Mouse (Mus musculus): ENCODE measurements around the gene Epb41l5.
A peak's percentile ranks its signal among the peaks of the same experiment; 100 is the strongest.

Epb41l5 gene

GRCm38 (mm10) chr1:119598855-119599254 lies 49.9 kb downstream of the Epb41l5 start:
- no peak for DNase-seq (ENCODE audit: extremely low spot score, low read depth, low spot score)

DNA sequence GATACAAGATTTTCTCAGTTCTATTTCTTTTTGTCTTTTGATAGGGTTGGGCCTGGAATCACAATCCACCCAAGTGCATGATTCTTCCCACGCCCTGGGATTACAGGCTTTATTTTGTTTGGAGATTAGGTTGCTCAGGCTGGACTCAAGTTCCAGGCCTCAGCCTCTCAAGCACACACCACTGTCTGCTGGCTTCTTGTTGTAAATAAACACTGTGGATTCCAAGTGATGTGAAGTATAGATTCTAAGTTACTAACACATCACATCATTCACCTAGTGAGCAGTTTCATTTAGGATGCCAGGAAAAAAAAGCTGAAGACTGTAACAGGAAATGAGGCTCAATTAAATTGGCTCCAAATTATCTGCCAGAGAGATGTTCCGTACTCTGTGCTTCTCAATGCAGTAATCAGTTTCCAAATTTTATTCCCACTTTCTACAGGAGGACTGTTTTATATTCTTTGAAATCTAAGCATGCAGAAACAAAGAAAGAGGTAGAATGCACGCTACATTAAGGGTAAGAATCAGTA lies 51.8 kb downstream of the Epb41l5 start:
- DNase-seq (ENCODE audit: extremely low spot score, low read depth, low spot score), result no peak

GRCm38 (mm10) chr1:119590041-119590440 lies 58.8 kb downstream of the Epb41l5 start:
- DNase-seq (ENCODE audit: extremely low spot score, low read depth, low spot score), result no peak

GRCm38 (mm10) chr1:119584974-119585373 lies 63.8 kb downstream of the Epb41l5 start:
- DNase-seq (ENCODE audit: extremely low spot score, low read depth, low spot score), result no peak

DNA sequence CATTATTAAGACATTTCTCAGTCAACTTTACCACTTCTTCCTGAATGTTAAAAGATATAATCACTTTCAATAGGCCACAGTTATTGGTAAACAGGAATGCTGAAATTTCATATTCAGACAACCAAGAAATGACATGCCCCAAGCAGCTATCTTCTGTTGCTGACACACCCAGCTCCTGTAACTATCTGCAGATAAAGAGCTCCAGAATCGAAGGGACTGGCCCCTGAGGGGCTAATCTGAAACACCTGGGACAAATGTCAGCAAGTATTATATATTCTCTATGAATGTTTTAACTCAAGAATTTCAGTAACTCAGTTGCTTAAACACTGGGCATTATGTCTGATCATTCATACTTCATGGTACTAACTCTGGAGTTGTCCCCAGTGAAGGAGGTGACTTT lies 78.7 kb downstream of the Epb41l5 start:
- DNase-seq (ENCODE audit: extremely low spot score, low read depth, low spot score), result no peak

GRCm38 (mm10) chr1:119565531-119565930 lies 83.3 kb downstream of the Epb41l5 start:
- DNase-seq (ENCODE audit: extremely low spot score, low read depth, low spot score), result no peak

- no peak for DNase-seq (ENCODE audit: extremely low spot score, low read depth, low spot score)
These were observed 91.0 kb downstream of the Epb41l5 start for GRCm38 (mm10) chr1:119557641-119558395.

- no peak for DNase-seq (ENCODE audit: extremely low spot score, low read depth, low spot score)
These were observed 93.1 kb downstream of the Epb41l5 start for GRCm38 (mm10) chr1:119555651-119556050.

DNA sequence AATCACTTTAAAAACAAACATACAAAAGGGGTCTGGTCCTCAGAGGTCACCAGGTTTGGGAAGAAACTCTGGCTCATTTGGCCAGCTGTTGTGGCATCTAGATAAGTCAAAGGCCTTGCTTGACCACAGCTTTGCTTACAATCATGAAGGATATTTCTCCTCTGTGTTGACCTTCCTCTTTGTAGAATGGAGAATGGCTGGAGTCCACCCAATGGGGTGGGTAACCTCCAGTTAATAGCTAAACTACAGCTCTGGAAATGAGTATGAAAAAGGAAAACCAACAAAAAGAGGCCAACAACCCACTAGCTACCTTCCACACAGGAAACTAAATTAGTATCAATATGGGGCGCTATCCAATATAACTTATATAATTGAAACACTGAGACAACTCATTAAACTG lies 97.1 kb downstream of the Epb41l5 start:
- no peak for DNase-seq (ENCODE audit: extremely low spot score, low read depth, low spot score)

GRCm38 (mm10) chr1:119550064-119550463 lies 98.7 kb downstream of the Epb41l5 start:
- no peak for DNase-seq (ENCODE audit: extremely low spot score, low read depth, low spot score)

DNA sequence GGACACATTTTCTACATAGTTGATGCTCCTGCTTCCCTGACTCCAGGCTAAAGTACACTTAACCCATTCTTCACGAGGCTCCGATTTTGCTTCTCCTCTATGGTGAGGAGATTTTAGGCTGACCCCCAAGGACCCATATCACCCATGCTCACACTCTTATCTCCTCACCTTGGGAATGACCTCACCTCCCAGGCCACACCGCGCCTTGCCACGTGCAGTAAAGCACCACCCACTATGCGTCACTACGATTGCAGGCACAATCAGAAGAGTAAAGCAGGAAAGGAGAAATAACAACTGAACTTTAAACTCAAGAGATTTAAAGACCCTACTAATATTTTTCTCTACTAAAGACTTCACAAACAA lies 99.5 kb downstream of the Epb41l5 start:
- DNase-seq (ENCODE audit: extremely low spot score, low read depth, low spot score), result no peak

- peak; percentile 53 for DNase-seq (ENCODE audit: extremely low spot score, low read depth, low spot score)
These were observed 100.0 kb downstream of the Epb41l5 start for GRCm38 (mm10) chr1:119548668-119549326.

DNA sequence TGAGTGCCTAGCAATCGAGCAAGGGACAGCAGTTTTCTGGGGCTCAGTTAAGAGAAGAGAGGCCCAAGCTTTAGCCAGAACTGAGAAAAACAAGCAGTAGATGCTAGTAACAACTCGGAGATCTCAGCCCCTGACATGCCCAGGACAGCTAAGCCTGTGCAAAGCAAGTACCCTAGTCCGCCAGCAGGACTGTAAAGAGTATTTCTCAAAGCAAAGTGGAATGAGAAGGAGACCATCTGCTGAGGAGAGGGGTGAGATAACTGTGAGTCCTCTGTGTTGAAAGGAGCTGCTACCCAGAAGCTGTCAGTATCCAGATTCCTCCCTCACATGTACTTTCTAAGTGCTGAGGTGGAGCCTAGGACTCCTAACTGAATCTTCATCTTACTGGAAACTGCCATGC lies 102.3 kb downstream of the Epb41l5 start:
- no peak for DNase-seq (ENCODE audit: extremely low spot score, low read depth, low spot score)

GRCm38 (mm10) chr1:119545671-119546070 lies 103.1 kb downstream of the Epb41l5 start:
- no peak for DNase-seq (ENCODE audit: extremely low spot score, low read depth, low spot score)

- DNase-seq (ENCODE audit: extremely low spot score, low read depth, low spot score), result no peak
These were observed 103.6 kb downstream of the Epb41l5 start for GRCm38 (mm10) chr1:119545164-119545563.

- peak; percentile 12 for DNase-seq (ENCODE audit: extremely low spot score, low read depth, low spot score)
These were observed 104.1 kb downstream of the Epb41l5 start for GRCm38 (mm10) chr1:119544611-119545155.

GRCm38 (mm10) chr1:119543316-119543715 lies 105.5 kb downstream of the Epb41l5 start:
- DNase-seq (ENCODE audit: extremely low spot score, low read depth, low spot score), result no peak

- DNase-seq (ENCODE audit: extremely low spot score, low read depth, low spot score), result no peak
These were observed 107.2 kb downstream of the Epb41l5 start for GRCm38 (mm10) chr1:119541570-119541969.

GRCm38 (mm10) chr1:119540836-119541557 lies 107.8 kb downstream of the Epb41l5 start:
- no peak for DNase-seq (ENCODE audit: extremely low spot score, low read depth, low spot score)

DNA sequence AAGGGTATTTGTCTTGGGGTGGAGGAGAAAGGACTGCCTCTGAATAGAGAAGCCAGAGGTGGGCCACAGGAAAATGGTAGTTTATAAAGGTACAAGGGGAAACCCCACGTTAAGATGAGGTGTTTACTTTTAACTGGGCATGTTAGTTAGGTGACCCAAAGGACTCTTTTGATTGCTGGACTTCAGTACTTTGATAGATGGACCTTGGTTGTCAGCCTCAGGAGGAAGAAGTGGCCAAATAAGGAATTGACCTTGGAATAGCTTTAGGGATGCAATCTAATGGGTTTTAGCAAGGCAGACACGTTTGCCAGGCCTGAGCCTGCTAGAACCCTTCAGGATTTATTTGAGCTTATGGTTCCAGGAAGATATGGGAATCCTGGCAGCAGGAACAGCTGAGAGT lies 109.5 kb downstream of the Epb41l5 start:
- no peak for DNase-seq (ENCODE audit: extremely low spot score, low read depth, low spot score)

DNA sequence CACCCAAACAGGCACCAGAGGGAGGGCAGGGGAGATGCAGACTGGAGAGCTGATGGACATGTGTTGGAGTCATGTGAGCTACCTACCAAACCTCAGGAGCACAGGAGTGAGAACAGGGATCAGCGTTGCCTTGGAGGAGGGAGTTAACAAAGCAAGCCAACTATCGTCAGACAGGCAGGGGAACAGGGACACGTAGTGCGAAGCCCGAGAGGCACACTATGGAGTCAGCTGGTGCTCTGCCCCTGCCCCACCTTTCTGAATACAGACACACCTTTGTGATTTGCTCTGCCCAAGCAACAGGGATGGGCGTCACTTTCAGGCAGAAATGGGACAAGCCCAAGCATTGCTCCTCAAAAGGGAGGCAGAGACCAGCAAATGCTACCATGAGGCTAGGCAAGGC lies 111.1 kb downstream of the Epb41l5 start:
- DNase-seq (ENCODE audit: extremely low spot score, low read depth, low spot score), result no peak
